Comparison of ENCODE assay signal across 19 mouse cellular contexts in the genomic region with DNA sequence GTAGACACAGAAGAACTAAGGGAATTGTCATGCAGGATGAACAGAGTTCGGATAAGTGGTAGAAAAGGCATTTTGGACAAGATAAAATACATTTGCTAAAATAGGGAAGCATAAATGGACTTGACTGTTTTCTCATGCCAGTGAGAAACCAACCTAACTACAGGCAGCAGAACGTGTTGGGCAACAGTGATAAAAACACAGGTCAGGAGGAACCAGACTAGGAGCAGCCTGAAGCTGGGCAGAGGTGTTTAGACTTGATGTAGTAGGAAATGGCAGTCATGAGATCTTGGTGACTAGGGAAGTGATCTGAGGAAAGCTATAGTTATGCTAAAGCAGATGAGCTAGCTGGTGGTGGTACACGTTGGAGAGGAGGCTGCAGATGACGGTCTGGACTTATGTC.
"Had no signal": no experiment of that assay in that cellular context is flagged by ENCODE, and none has a peak within 500 bp of the region (broad histone marks: within the 10 kb centered on the region; RNA-seq: fewer than 3 reads in every experiment).

No protein-coding gene starts in this region.

- DNase-seq: kidney, adult 11 months; kidney, adult 8-10 months; kidney, postnatal 10 days; kidney, postnatal 4 days; layer of hippocampus, adult 9-11 months; liver; lung, adult 18-20 months; lung, postnatal 10 days; lung, postnatal 36 days; midbrain, embryonic 14.5 days; thymus, postnatal 25 days had no signal

- H3K4me3 ChIP-seq: kidney, embryonic 15.5 days; limb, embryonic 10.5 days; limb, embryonic 13.5 days; liver, embryonic 12.5 days; liver, embryonic 15.5 days; lung, embryonic 15.5 days; neural tube, embryonic 12.5 days; neural tube, embryonic 15.5 days had no signal

- H3K27ac ChIP-seq: kidney, embryonic 15.5 days; limb, embryonic 10.5 days; limb, embryonic 13.5 days; liver, embryonic 12.5 days; liver, embryonic 15.5 days; lung, embryonic 15.5 days; neural tube, embryonic 12.5 days; neural tube, embryonic 15.5 days had no signal

- ATAC-seq: liver, embryonic 12.5 days had no signal

- H3K27me3 ChIP-seq: kidney, embryonic 15.5 days; limb, embryonic 13.5 days; liver, embryonic 12.5 days; liver, embryonic 15.5 days; lung, embryonic 15.5 days; neural tube, embryonic 12.5 days; neural tube, embryonic 15.5 days had no signal

- H3K9ac ChIP-seq: kidney, embryonic 15.5 days; limb, embryonic 13.5 days; liver, embryonic 12.5 days; liver, embryonic 15.5 days; lung, embryonic 15.5 days; neural tube, embryonic 12.5 days; neural tube, embryonic 15.5 days had no signal

- H3K36me3 ChIP-seq: kidney, embryonic 15.5 days; limb, embryonic 10.5 days; limb, embryonic 13.5 days; liver, embryonic 12.5 days; liver, embryonic 15.5 days; lung, embryonic 15.5 days; neural tube, embryonic 12.5 days; neural tube, embryonic 15.5 days had no signal

- H3K4me1 ChIP-seq: kidney, embryonic 15.5 days; limb, embryonic 10.5 days; limb, embryonic 13.5 days; liver, embryonic 12.5 days; liver, embryonic 15.5 days; lung, embryonic 15.5 days; neural tube, embryonic 12.5 days; neural tube, embryonic 15.5 days had no signal

- H3K9me3 ChIP-seq: kidney, embryonic 15.5 days; limb, embryonic 10.5 days; limb, embryonic 13.5 days; liver, embryonic 12.5 days; liver, embryonic 15.5 days; lung, embryonic 15.5 days; neural tube, embryonic 12.5 days; neural tube, embryonic 15.5 days had no signal
